Mouse (Mus musculus): ENCODE data around the gene Rbms3. TPM values are rescaled to one million over a fixed set of nuclear protein-coding genes. Genes with fewer than 3 reads are reported as not detected.

The Rbms3 gene
- total RNA-seq, 4 experiments from 2014 or later, result 3.4 to 5.5 (median 3.5) TPM

DNA sequence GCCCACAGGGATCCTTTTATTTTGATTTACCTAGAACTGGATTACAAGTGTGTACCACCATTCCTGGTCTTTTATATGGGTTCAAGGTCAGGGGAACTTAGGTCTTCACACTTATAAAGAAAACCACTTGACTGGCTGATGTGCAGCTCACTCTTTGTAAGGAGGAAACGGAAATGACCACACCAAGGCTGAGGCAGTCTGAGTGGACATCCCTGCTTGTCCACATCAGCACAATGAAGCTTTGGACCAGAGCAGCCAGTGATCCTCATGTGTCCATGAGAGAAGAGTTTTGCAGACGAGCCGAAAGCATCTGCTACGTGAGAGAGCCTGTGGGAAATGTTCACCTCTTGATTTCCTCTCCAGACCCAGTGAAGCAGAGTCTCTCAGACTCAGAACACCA, 521.8 kb downstream of the Rbms3 start:
- no peak for DNase-seq (ENCODE audit: low spot score in 2 of 2)

DNA sequence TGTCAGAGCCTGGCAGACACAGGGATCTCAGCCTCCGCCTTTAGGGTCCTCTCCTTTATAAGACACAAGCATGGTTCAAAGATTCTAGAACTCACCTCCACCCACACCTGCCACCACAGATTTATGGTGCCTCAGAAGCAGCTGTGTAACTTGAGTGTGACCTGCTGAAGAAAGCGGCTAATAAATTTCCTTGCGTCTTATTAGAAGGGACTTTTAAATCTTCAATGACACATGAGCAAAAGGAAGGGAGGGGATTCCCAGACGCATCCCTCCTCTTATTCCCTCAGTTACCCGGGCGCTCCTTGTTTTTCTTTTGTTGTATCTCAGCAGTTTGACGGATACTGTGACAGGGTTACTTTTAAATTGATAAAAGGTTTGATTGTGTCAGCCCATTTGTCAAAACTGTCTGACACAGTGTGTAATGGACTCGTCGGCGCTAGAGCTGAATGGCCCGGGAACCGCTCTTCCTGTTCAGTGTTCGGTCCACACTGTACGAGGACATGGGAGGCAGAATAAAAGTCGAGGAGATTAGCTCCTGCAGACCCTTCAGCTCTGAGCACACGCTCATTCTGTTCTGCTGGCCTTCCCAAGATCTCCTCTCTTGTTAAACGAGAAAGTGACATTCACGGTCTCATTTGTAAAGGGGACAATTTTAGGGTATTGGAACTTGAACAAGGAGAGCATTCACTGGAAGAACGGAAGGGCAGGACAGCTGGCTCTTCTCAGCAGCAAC, 527.3 kb downstream of the Rbms3 start:
- no peak for DNase-seq (ENCODE audit: low spot score in 2 of 2)

DNA sequence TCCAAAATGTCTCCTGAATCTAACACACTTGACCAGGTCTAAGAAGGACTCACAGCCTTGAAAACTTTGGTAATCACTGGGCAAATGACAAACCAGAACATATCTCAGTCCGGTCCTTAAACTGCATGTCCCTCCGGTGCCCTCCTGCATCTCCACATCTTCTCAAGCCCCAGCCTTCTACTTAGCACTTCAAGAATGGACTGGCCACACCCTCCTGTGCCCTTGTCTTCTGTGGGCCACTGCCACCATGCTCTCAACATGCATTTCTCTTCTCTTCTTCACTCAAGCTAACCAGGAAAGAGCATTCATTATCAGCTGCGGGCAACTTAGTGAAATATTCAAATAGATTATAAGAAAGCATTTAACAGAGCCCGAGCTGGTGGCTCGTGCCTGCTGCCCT, 529.5 kb downstream of the Rbms3 start:
- DNase-seq (ENCODE audit: low spot score in 2 of 2), result no peak

DNA sequence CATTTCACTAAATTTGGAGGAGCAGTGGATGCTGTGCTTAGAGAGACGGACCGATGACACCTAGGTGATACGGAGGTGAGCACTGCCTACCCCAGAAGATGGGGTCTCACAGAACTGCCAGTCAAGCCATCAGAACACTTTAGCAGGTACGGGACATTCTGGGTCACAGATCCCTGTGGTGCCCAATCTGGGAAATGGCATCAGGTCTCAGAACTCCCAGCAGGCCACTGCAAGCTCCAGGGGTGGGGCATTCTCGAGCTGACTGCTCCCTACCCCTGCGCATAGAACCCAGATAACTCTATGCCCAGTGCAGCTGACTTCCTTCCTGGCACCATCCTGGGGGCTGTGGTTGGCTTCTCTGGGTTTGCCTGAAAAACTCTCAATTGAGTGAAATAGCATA, 536.2 kb downstream of the Rbms3 start:
- no peak for DNase-seq (ENCODE audit: low spot score in 2 of 2)

DNA sequence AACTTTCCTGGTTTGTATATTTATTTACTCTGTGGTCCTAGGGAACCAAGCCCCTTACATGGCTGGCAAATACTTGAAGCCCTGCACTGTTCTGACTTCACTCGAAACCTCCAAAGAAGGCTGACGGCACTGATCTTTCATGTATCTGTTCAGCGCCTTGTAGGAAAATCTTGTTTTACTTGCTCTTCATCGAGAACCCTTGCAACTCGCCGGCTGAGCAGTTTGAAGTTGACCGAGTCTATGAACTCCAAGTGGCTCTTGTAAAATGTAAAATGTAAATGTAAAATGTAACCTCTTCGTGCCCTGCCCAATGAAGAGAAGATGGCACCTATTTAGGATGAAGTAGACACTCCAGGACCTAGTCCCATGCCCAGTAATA, 537.5 kb downstream of the Rbms3 start:
- DNase-seq (ENCODE audit: low spot score in 2 of 2), result no peak

DNA sequence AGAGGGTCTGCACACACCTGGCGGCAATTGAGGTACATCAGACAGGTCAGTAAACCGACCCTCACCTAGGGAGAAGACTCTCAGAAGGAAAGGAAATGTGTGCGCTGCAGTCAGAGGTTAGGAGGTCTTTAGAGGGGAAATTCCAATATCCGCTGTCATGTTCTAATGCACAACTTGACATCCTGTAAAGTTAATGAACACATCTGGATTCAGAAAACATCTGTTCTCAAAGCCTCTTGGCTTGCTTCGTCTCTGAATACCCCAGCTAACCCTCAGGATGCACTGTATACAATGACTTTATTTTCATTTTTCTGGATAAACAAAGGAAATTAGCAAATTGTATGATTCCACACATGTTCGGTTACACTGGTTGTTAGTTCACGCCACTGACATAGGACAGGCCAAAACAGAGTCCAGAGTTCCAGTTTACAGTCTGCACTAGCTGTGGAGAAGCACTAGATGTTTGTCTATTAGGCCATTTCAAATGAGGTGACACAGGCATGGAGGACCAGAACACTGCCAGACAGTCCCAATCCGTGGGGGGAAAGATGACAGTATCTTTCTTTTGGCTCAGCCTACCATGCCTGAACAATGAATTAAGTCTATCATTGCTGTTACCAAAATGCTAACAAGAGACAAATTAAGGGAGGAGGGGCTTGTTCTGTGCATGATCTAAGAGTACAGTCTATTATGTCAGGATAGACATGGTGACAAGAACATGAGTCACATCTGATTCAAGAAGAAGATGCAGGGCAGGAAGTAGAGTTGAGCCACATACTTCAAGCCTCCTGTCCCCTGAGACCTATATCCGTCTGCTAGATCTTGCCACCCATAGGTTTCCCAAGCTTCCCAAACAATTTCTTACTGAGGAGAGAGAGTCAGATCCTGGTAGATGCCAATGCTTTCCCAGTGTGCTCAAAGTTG, 538.2 kb downstream of the Rbms3 start:
- DNase-seq (ENCODE audit: low spot score in 2 of 2), result no peak

DNA sequence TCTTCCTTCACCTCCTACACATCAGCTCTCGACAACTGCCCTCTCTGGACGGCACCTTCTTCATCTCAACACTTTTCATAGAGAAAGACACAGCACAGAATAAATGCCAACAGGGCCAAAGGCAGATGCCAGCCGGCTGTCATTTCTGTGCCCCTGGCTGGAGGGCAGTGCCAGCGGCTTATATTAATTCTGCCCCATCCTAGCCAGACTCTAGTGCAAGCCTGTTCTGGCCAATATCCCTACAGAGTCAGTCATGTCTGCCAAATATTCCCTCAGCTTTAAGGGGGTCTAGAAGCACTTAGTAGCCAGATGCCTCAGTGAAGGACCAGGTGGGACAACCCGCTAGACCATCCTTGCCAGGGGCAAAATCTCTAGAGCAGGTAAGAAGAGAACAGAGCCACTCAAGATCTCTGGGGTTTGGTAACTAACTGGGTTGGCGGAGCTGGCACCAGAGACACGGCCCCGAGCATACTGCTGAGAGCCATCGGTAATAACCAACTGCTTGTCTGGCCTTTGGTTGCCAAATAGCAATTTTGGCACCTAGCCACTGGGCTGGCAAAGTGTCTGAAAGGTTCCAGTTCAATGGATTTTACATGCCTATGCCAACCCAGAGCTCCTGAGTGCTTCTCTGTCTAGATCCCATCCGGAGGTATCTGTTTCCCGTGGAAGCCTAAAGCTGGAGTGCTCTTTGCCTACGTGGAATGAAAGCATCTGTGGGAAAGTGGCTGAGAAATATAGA, 540.1 kb downstream of the Rbms3 start:
- peak in 1 of 2 experiments; percentile 13 for DNase-seq (ENCODE audit: low spot score in 2 of 2)

DNA sequence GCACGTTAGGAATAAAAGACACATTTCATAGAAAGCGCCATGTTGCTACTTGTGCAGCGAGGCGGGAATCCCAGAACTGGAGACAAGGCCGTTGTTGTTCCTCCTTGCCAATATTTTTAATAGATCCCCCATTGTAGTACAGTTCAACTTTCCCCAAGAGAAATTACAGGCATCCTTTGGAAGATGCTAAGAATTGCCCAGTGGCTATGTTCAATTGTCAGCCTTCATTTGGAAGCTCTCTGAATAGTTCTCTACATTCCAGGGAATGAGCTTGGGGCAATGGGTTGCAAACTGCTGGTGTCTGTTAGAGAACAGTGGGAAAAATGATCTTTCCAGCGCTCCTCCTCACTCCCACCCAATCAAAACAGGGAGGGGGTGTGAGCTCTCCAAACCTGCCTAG, 541.4 kb downstream of the Rbms3 start:
- no peak for DNase-seq (ENCODE audit: low spot score in 2 of 2)

DNA sequence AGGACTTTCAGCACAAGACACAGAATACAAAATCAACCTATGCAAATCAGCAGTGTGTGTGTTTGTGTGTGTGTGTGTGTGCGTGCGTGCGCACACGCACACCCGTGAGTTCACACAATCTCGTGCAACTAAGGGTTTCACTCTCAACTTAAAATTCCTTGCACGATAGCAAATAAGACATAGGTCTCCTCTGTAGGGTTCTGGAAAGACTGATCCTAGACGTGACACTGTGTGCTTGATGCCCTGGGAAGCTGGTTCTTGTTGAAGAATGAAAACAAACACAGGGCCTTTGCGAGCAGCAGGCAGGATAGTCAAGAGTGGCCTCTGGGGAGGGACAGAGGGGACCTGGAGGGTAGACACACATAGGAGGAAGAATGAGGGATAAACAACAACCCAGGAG, 544.0 kb downstream of the Rbms3 start:
- DNase-seq (ENCODE audit: low spot score in 2 of 2), result no peak

DNA sequence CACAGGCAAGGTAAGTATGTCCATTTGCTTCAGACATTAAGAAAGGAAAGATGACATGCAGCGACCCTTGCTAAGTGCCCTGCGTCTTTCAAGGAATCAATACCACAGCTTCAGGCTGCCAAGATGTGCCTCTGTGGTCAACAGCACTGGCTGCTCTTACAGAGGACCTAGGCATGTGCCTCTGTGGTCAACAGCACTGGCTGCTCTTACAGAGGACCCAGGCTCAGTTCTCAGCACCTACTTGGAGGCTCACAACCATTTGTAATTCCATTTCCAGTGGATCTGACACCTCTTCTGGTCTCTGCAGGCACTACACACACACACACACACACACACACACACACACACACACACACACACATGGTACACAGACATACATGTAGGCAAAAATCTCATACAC, 545.2 kb downstream of the Rbms3 start:
- no peak for DNase-seq (ENCODE audit: low spot score in 2 of 2)

DNA sequence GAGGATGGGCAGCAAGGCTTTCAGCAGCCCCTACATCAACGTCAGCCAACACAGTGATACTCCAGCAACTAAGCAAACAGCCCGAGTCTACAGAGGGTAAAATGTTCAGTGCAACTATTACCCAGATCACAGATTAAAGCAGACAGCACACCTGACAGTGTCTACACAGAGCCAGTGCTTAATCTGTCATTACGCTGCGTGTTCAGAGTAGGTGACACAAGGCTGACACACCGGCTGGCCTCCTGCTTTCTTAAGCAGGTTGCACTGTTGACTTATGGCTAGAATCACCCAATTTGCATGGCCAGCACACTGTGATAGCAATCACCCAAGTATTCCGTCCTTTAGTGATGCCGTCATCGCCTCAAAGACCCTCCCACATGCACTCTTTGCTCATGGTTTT, 550.2 kb downstream of the Rbms3 start:
- DNase-seq (ENCODE audit: low spot score in 2 of 2), result no peak

DNA sequence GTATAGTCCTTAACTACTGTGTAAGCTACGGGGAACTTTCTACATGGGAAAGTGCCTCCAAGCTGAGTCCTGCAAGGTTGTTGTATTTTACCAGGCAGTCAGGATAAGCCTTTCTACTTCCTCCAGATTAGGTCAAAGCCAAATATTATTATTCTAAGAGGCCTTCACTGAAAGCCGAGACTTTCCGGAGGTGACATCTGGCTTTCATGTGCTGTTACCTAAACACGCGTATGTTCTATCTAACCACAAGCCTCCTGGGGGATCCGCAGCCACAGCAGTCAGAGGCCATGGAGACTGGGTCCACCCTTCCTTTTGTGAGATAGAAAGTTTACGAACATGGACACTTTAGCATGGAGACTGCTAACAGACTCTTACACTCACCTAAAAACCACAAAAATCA, 552.2 kb downstream of the Rbms3 start:
- no peak for DNase-seq (ENCODE audit: low spot score in 2 of 2)

DNA sequence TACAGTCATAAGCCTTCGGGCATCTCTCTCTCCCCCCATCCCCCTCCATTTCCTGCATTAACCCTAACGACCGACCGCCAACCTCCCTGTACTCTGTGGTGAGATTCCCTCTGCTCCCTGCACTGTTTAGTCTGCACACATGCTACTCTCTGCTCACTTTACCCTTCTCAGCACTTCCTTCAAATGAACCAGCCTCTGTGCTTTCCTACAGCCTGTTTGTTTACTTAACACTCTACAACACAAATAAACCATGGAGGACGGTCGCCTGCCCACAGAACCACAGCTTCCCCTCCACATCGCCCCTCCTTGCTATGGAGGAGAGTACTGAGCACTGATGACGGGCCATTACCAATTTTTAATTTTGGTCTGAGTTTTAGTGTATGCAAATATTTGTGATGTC, 552.9 kb downstream of the Rbms3 start:
- DNase-seq (ENCODE audit: low spot score in 2 of 2), result no peak

DNA sequence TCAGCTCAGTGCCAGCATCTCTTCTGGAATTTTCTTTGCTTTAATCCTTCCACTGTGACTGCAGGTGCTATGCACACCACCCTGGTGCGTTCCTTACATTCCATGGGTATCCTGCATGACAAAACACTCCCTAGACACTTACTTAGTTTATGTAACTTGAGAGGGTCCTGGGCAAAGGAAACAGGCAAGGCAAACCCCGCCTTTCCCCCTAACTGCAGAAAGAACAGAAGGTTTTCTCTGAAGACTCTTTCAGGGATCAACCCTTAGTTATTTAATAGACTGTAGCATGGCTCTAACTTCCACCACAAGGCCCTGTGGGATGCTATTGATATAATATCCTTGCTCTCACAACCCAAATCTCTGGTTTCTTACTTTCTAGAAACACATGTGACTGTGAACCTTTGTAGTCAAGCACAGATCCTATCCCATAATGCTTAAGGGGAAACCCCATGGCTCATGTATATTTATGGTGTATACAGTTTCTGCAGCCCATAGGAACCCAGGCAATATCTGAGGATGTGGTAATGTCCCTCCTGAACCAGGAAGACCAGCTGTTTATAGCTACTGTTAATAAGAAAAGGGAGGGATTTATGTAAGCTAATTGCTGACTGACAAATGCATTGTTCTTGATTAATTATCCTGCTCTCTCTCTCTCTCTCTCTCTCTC, 557.1 kb downstream of the Rbms3 start:
- no peak for DNase-seq (ENCODE audit: low spot score in 2 of 2)

DNA sequence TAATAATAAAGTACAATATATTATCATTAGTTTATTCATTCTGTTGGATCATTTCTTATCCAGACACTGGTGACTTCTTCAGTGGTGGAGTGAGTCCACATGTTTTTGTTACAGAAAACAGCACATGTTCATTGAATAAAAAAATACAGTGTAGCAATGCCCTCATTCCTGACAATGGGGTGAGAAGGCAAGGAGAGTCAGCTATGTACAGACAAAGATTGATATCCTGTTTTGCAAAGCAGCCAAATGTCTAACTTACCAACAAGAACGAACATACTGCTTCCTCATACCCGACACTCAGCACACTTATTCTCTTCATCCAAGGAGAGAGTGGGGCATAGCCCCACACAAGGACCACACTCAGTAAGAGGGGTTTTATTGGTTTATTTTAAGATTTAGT, 559.1 kb downstream of the Rbms3 start:
- no peak for DNase-seq (ENCODE audit: low spot score in 2 of 2)

DNA sequence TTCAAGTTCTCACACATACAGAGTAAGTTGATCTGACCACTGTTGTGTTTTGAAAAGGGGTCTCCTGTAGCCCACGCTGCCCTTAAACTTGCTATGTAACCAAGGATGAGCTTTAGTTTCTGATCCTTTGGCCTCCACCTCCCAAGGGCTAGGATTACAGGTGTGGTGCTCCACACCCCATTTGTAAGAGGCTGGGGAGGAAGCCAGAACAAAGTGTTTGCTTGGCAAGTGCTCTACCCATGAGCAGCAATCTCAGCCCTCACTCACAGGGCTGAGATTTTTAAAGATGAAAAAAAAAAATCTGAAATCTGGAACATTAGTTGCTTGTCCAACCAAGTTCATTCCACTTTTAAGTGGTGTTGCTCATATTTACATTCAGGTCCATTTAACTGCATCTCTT, 560.5 kb downstream of the Rbms3 start:
- no peak for DNase-seq (ENCODE audit: low spot score in 2 of 2)

DNA sequence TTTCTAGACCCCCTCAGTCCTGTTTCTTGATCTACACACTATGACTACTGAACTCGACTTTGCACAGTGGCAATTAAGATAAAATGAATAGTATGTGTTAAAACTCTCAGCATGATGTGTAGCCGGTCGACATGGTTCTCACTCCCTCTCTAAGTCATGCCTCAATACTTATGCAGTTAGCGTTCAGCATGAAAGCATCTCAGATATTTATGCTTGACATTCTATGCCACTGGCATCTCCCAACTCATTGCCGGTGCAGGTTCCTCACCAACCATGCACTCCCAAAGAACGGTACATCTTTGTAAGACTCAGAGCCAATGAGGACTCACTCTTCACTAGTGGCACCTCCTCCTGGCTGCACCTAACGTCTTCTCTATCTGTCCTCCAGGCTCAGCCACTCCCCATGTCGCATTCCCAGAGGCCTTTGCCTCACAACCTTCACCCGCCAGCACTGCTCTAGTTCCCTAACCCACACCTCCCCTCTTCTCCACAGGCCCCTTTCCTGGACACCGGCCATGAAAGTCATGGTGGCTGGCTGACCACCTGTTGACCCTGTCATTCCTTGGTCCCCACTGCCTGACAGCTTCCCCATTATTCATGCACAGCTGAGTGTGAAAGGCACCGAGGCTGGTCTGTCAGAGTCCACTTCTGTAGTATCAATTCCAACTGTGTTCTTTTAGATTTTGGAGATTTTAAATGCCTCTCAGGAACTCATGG, 561.9 kb downstream of the Rbms3 start:
- no peak for DNase-seq (ENCODE audit: low spot score in 2 of 2)

DNA sequence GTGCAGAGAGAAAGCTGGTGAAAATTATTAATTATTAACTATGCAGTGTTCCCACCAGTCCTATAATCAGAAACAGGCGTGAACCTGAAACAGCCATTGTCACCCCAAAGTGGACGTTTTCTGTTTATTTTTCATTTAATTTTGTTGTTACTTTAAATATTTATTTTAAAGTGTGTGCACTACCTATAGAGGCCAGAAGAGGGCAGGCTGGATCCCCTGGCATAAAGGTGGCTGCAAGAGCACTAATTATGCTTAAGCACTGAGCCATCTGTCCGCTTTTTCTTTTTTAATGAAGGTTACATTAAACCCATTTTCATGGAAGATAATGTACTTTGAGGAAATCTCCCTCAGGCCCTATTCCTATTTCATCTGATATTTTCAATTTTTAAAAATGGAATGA, 563.2 kb downstream of the Rbms3 start:
- no peak for DNase-seq (ENCODE audit: low spot score in 2 of 2)

DNA sequence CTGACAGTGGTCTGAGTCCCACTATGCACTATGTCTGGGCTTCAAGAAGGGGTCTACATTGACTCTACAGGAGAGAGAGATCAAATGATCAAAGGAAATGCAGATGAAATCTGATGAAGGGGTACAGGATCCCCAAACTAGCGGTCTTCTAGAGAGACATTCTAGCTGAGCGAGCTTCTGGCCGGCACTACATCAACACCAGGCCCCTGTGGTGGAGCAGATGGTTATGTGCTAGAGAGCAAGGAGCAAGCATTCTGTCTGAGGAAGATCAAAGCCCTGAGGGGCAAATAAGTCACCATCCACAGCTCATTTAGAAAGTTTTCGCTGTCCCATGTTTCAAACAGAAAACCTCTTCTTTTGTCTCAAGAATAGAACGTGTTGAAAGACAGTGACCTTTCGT, 564.1 kb downstream of the Rbms3 start:
- no peak for DNase-seq (ENCODE audit: low spot score in 2 of 2)

DNA sequence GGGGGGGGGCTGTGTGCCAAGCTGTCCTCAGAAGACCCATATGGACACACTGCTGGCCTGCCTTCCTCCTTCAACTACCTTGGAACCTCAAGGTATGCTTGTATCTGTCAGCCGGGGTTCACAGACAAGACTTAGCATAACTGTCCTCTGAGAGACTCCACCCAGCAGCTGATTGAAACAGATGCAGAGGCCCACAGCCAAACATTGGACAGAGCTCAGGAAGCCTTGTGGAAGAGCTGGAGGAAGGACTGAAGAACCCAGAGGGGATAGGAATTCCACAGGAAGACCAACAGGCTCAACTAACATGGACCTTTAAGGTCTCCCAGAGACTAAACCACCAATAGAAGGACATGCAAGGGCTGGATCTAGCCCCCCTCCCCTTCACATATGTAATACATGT, 570.1 kb downstream of the Rbms3 start:
- peak; percentile 5 to 19 for DNase-seq (ENCODE audit: low spot score in 2 of 2)

DNA sequence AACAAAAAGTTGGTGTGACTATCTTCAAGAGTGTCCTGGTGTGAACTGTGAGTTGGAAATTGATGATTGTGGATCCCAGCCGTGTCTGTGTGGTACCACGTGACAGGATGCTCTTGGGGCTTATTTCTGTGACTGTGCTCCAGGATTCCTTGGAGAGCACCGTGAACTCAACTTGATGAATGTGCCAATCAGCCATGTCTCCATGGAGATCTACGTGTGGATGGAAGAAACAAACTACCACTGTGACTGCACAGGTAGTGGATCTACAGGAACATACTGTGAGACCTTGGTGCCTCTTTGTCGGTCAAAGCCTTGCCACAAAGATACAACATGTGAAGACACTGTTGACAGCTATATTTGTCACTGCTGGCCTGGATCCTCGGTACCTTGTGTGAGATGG, 570.6 kb downstream of the Rbms3 start:
- DNase-seq (ENCODE audit: low spot score in 2 of 2), result no peak

All from gastrocnemius, adult 8-10 months (tissue).